9 mouse cellular contexts compared by ENCODE assay signal in genomic region chr16:49288096-49288714, GRCm38 (mm10).
DNase-seq lines count a peak whose midpoint lies in the region; ATAC-seq and TF ChIP-seq lines count a peak whose summit lies in the region.
"Had no signal": no experiment of that assay in that cellular context is flagged by ENCODE, and none has a peak within 500 bp of the region (broad histone marks: within the 10 kb centered on the region; RNA-seq: fewer than 3 reads in every experiment).

No protein-coding gene starts in this region.

- no peaks in the 10 kb centered on the region for H3K36me3 ChIP-seq in forebrain, postnatal 0 days (ENCODE audit: insufficient read depth)
- no peaks in the 10 kb centered on the region for H3K36me3 ChIP-seq in neural tube, embryonic 14.5 days (ENCODE audit: control insufficient read depth, insufficient read depth, low read length)
- H3K36me3 ChIP-seq: G1E had no signal

- no peak overlapping the region for H3K27ac ChIP-seq in forebrain, postnatal 0 days (ENCODE audit: low read depth, low read length)
- H3K27ac ChIP-seq in neural tube, embryonic 14.5 days (ENCODE audit: low read depth, low read length), result no peak overlapping the region

- no peaks in the 10 kb centered on the region for H3K27me3 ChIP-seq in forebrain, postnatal 0 days (ENCODE audit: insufficient read depth, low read length)
- no peaks in the 10 kb centered on the region for H3K27me3 ChIP-seq in neural tube, embryonic 14.5 days (ENCODE audit: control insufficient read depth, insufficient read depth, low read length)

- no peak for TF ChIP-seq CTCF in lung, adult 2 months (IDR thresholded peaks at IDR 0.05; ENCODE audit: insufficient read depth, low read length)
- TF ChIP-seq CTCF in forebrain, postnatal 0 days (IDR thresholded peaks at IDR 0.05; ENCODE audit: low read depth), result no peak

- WGBS in lung, adult 2 months, result 60% methylated on average over 4 of the region's 4 CpGs
- WGBS in forebrain, postnatal 0 days, result 22% methylated on average over 4 of the region's 4 CpGs
- WGBS in neural tube, embryonic 14.5 days, result 70% methylated on average over 4 of the region's 4 CpGs

- no peak overlapping the region for H3K9ac ChIP-seq in forebrain, postnatal 0 days
- H3K9ac ChIP-seq in neural tube, embryonic 14.5 days (replicated peaks; ENCODE audit: low read depth, low read length), result no peak overlapping the region

- H3K9me3 ChIP-seq in forebrain, postnatal 0 days (ENCODE audit: low read length), result no peaks in the 10 kb centered on the region
- H3K9me3 ChIP-seq in neural tube, embryonic 14.5 days (ENCODE audit: control insufficient read depth, low read length), result no peaks in the 10 kb centered on the region
- H3K9me3 ChIP-seq: G1E had no signal

- no peak overlapping the region for H3K4me2 ChIP-seq in forebrain, postnatal 0 days (ENCODE audit: low read depth)
- H3K4me2 ChIP-seq in neural tube, embryonic 14.5 days (ENCODE audit: low read depth, low read length), result no peak overlapping the region

- TF ChIP-seq POLR2A in lung, adult 2 months (IDR thresholded peaks at IDR 0.05; ENCODE audit: borderline replicate concordance, extremely low read depth, low read depth, low read length), result no peak

- no peak overlapping the region for H3K4me3 ChIP-seq in lung, adult 2 months (replicated peaks; ENCODE audit: extremely low read depth, low read depth, low read length)
- no peak overlapping the region for H3K4me3 ChIP-seq in forebrain, postnatal 0 days (ENCODE audit: low read depth, low read length)
- H3K4me3 ChIP-seq in neural tube, embryonic 14.5 days (ENCODE audit: low read depth, low read length), result no peak overlapping the region

- ATAC-seq in forebrain, postnatal 0 days, result peak; percentile 74
- peak; percentile 49; the same call in 1 of the 2 replicates for ATAC-seq in neural tube, embryonic 14.5 days (ENCODE audit: low read depth)

- intact Hi-C loops in heart, postnatal 25 days (cut with DNase I), result no loop called here

- peak; percentile 29 to 50 for DNase-seq in heart, adult 18-20 months
- DNase-seq in heart, postnatal 25 days (ENCODE audit: low spot score), result no peak
- DNase-seq in lung, postnatal 14 days, result peak; percentile 12
- no peak for DNase-seq in lung, adult 2 months
- peak; percentile 66 for DNase-seq in forebrain, postnatal 0 days
- no peak for DNase-seq in thymus, postnatal 14 days
- no peak for DNase-seq in ovary, adult 18-20 months (ENCODE audit: low spot score)

- H3K4me1 ChIP-seq in lung, adult 2 months (ENCODE audit: control insufficient read depth, insufficient read depth, low read length), result no peaks in the 10 kb centered on the region; the same call in 1 of the 2 replicates
- H3K4me1 ChIP-seq in forebrain, postnatal 0 days (ENCODE audit: insufficient read depth), result no peaks in the 10 kb centered on the region
- no peaks in the 10 kb centered on the region for H3K4me1 ChIP-seq in neural tube, embryonic 14.5 days (ENCODE audit: control insufficient read depth, insufficient read depth, low read length)

Comparison
In these comparisons a context has a peak if more than half of its experiments do, and no peak if none do; other contexts are left out.
1. DNase-seq: peak in heart, adult 18-20 months (2 of 2), lung, postnatal 14 days (single experiment) and forebrain, postnatal 0 days (single experiment); none in heart, postnatal 25 days (single experiment), lung, adult 2 months (single experiment), thymus, postnatal 14 days (single experiment) and ovary, adult 18-20 months (single experiment).